Mouse (Mus musculus): ENCODE data around the gene Gna15.

Gna15 gene

GRCm38 (mm10) chr10:81497401-81498270, 26.4 kb downstream of the Gna15 start:
- no peak for ATAC-seq (ENCODE audit: insufficient number of reproducible peaks, low FRiP score, low TSS enrichment)

- ATAC-seq (ENCODE audit: insufficient number of reproducible peaks, low FRiP score, low TSS enrichment): no peak
These were observed 27.1 kb downstream of the Gna15 start for GRCm38 (mm10) chr10:81496969-81497368.

- peak; percentile 90 for ATAC-seq (ENCODE audit: insufficient number of reproducible peaks, low FRiP score, low TSS enrichment)
These were observed 27.6 kb downstream of the Gna15 start, which contains the start of gene Ncln for GRCm38 (mm10) chr10:81496264-81496901. TSS of gene Ncln (minus strand) at chr10:81496392.

GRCm38 (mm10) chr10:81495616-81496263, 28.3 kb downstream of the Gna15 start:
- 0 out of 2 replicates have a peak, but pooled peaks have one; percentile 3 for ATAC-seq (ENCODE audit: insufficient number of reproducible peaks, low FRiP score, low TSS enrichment)

- ATAC-seq (ENCODE audit: insufficient number of reproducible peaks, low FRiP score, low TSS enrichment): no peak
These were observed 28.9 kb downstream of the Gna15 start for GRCm38 (mm10) chr10:81495151-81495550.

GRCm38 (mm10) chr10:81494260-81495041, 29.6 kb downstream of the Gna15 start:
- no peak for ATAC-seq (ENCODE audit: insufficient number of reproducible peaks, low FRiP score, low TSS enrichment)

GRCm38 (mm10) chr10:81493601-81494220, 30.3 kb downstream of the Gna15 start:
- no peak for ATAC-seq (ENCODE audit: insufficient number of reproducible peaks, low FRiP score, low TSS enrichment)

- ATAC-seq (ENCODE audit: insufficient number of reproducible peaks, low FRiP score, low TSS enrichment): no peak
These were observed 31.3 kb downstream of the Gna15 start for GRCm38 (mm10) chr10:81492606-81493240.

GRCm38 (mm10) chr10:81491018-81491417, 33.0 kb downstream of the Gna15 start:
- ATAC-seq (ENCODE audit: insufficient number of reproducible peaks, low FRiP score, low TSS enrichment): no peak

GRCm38 (mm10) chr10:81489941-81490340, 34.1 kb downstream of the Gna15 start:
- no peak for ATAC-seq (ENCODE audit: insufficient number of reproducible peaks, low FRiP score, low TSS enrichment)

GRCm38 (mm10) chr10:81488081-81488480, 35.9 kb downstream of the Gna15 start:
- ATAC-seq (ENCODE audit: insufficient number of reproducible peaks, low FRiP score, low TSS enrichment): no peak

- ATAC-seq (ENCODE audit: insufficient number of reproducible peaks, low FRiP score, low TSS enrichment): no peak
These were observed 37.5 kb downstream of the Gna15 start for GRCm38 (mm10) chr10:81486496-81486895.

- ATAC-seq (ENCODE audit: insufficient number of reproducible peaks, low FRiP score, low TSS enrichment): no peak
These were observed 38.5 kb downstream of the Gna15 start for GRCm38 (mm10) chr10:81485479-81486018.

GRCm38 (mm10) chr10:81485060-81485449, 39.0 kb downstream of the Gna15 start:
- ATAC-seq (ENCODE audit: insufficient number of reproducible peaks, low FRiP score, low TSS enrichment): no peak

GRCm38 (mm10) chr10:81484441-81485059, 39.5 kb downstream of the Gna15 start:
- ATAC-seq (ENCODE audit: insufficient number of reproducible peaks, low FRiP score, low TSS enrichment): no peak

- ATAC-seq (ENCODE audit: insufficient number of reproducible peaks, low FRiP score, low TSS enrichment): no peak
These were observed 40.0 kb downstream of the Gna15 start for GRCm38 (mm10) chr10:81483983-81484382.

- peak; percentile 59; the same call in 1 of the 2 replicates for ATAC-seq (ENCODE audit: insufficient number of reproducible peaks, low FRiP score, low TSS enrichment)
These were observed 41.5 kb downstream of the Gna15 start, which contains the start of gene Celf5 for GRCm38 (mm10) chr10:81482533-81482889. TSS of gene Celf5 (minus strand) at chr10:81482709.

Measured in cerebellum, adult (tissue).